Mouse (Mus musculus) hindbrain, embryonic 15.5 days (tissue): ENCODE data around the gene Klhl8. TPM values are rescaled to one million over a fixed set of nuclear protein-coding genes. Genes with fewer than 3 reads are reported as not detected.

Experiments used
- ATAC-seq: fragments of 200-750 bp; cut with Nextera tagmentation; 2 replicates; pipeline ENCODE4 v1.8.0; 2017; ENCODE audit warnings: low read depth, moderate number of reproducible peaks, moderate TSS enrichment; ENCODE audit not compliant: low FRiP score
- H3K27ac ChIP-seq: fragments of 300-500 bp; sonication (generic); replicated peaks from 2 replicates; pipeline ENCODE4 v1.5.1; 2015; ENCODE audit warnings: mild to moderate bottlenecking, inconsistent platforms
- H3K27me3 ChIP-seq: fragments of 300-500 bp; sonication (generic); 2 replicates; pipeline ENCODE4 v1.6.1; 2015; ENCODE audit warnings: control low read depth, inconsistent platforms
- H3K36me3 ChIP-seq: fragments of 300-500 bp; sonication (generic); 2 replicates; pipeline ENCODE4 v1.6.1; 2015; ENCODE audit warnings: control low read depth, inconsistent platforms
- H3K4me1 ChIP-seq: fragments of 300-500 bp; sonication (generic); replicated peaks from 2 replicates; pipeline ENCODE4 v1.6.1; 2015; ENCODE audit warnings: control low read depth, inconsistent platforms
- H3K4me2 ChIP-seq: fragments of 300-500 bp; sonication (generic); 2 replicates; pipeline ENCODE4 v1.6.1; 2015; ENCODE audit warnings: moderate library complexity, mild to moderate bottlenecking, inconsistent platforms
- H3K4me3 ChIP-seq: fragments of 300-500 bp; sonication (generic); 2 replicates; pipeline ENCODE4 v1.5.1; 2015; ENCODE audit warnings: mild to moderate bottlenecking, inconsistent platforms
- H3K9ac ChIP-seq: fragments of 300-500 bp; sonication (generic); 2 replicates; pipeline ENCODE4 v1.6.1; 2015; ENCODE audit warnings: inconsistent platforms
- H3K9me3 ChIP-seq: fragments of 300-500 bp; sonication (generic); 2 replicates; pipeline ENCODE4 v1.6.1; 2016; ENCODE audit warnings: control low read depth, inconsistent platforms
- WGBS: fragments of 180-500 bp; shearing (Covaris S2); methylation state at CpG from one replicate; pipeline ENCODE4 v1.1.7; 2015; 5-methylcytosine and 5-hydroxymethylcytosine counted together
- polyA plus RNA-seq: library from polyadenylated mRNA; unstranded; fragments of >200 nt; fragmentation: Nextera tagmentation; extraction: Ambion mirVana; gene quantifications from 2 replicates; pipeline ENCODE4 v1.2.1, GENCODE M21; 2015

Gene Klhl8
- polyA plus RNA-seq, 1 experiment from 2014 or later, result 41.3 TPM

DNA sequence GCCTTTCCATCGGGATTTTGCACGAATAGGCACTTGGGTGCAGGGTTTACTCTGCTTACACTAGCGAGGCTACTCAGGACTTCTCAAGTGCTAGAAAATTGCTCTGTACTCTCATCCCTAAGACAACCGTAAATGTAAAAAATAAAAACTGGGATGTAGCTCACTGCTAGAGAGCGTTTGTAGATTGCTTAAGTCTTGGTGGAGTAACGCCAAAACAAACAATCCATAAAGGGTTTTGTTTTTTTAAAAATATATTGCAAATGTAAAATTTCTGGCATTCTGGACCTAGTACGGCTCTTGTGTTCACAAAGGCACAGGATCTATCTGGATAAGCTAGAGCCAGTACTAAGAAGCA, 17.1 kb upstream of the Klhl8 start:
- H3K4me3 ChIP-seq, result no peak overlapping the region
- H3K4me1 ChIP-seq, result no peaks in the 10 kb centered on the region
- ATAC-seq, result no peak
- H3K27ac ChIP-seq, result no peak overlapping the region
- H3K27me3 ChIP-seq, result no peaks in the 10 kb centered on the region
- 89% methylated on average over 7 of the region's 7 CpGs for WGBS
- no peaks in the 10 kb centered on the region for H3K36me3 ChIP-seq
- no peak overlapping the region for H3K4me2 ChIP-seq
- no peak overlapping the region for H3K9ac ChIP-seq
- H3K9me3 ChIP-seq, result 0 out of 2 replicates have a peak, but pooled peaks cover 6% of the 10 kb centered on the region

DNA sequence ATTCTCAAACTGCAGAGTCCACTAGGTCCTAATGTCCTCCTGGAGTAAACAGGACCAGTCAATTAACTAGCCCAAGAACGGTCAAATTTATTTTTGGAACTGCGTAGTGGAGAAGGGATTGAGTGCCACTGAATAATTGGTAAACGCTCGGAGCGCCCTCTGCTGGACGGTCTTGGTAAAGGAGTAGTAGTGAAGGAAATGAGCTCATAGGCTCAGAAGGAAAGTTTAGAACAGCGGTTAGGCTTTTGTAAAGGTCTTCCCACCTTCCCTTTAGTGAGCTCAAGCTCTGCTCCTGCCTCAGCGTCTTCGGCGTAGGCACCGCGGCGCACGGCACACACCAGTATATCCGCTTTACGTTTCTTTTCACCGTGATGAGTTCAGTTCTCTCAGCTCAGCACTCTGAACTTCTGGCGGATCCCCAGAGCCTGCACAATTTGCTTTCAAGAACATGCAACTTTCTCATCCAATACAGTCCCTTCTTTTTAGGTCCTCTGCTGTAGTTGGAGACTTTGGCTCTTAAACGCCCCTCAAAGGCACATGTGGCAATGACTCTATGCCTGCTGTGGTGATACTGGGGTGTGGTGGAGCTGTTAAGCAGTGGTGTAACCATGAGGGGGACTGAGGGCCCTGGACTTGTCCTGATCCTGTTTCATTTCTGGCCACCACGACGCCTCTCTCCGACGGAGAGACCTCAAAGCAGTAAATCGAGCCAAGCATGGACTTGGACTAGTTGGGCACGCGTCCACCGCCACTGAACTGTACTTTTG, 16.6 kb upstream of the Klhl8 start:
- H3K4me1 ChIP-seq, result no peaks in the 10 kb centered on the region
- H3K9ac ChIP-seq, result no peak overlapping the region
- WGBS, result 28% methylated on average over 27 of the region's 27 CpGs
- no peak overlapping the region for H3K4me3 ChIP-seq
- no peaks in the 10 kb centered on the region for H3K27me3 ChIP-seq
- peak; percentile 62; the same call in 1 of the 2 replicates for ATAC-seq
- H3K4me2 ChIP-seq, result peak overlapping the region; percentile 46
- H3K9me3 ChIP-seq, result 0 out of 2 replicates have a peak, but pooled peaks cover 3% of the 10 kb centered on the region
- H3K36me3 ChIP-seq, result no peaks in the 10 kb centered on the region
- H3K27ac ChIP-seq, result no peak overlapping the region

DNA sequence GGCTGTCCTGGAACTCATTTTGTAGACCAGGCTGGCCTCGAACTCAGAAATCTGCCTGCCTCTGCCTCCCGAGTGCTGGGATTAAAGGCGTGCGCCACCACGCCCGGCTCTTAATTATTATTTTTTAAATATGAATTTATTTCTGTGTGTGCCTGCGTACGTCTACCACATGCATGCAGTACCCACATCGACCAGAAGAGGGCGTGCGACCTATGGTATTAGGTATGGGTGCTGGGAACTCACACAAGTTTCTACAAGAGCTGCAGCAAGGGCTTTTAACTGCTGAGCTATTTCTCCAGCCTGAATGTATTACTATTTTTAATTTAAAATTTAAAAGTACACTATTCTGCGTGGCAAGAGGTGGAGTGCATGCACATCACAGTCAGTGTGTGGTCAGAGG, 15.3 kb upstream of the Klhl8 start:
- H3K4me2 ChIP-seq, result no peak overlapping the region
- 67% methylated on average over 12 of the region's 12 CpGs for WGBS

DNA sequence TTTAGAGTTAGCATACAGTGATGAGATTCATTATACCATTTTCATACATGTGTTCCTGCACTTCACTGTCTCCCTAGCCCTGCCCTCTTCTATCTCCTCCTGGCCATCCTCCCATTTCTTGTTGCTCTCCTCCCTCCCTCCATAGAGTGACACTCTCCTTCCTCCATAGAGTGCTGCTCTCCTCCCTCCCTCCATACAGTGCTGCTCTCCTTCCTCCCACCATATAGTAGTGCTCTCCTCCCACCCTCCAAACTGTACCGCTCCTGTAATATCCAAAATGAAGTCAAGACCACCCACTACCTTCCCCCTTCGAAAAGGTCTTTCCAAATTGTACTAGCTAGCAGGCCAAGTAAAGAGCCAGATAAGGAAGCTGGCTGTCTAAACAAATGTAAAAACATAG, 12.7 kb upstream of the Klhl8 start:
- 97% methylated on average over 2 of the region's 2 CpGs for WGBS
- Histone ChIP-seq H3K9me3 (no peaks in the 10 kb centered on the region), H3K4me2 (no peak overlapping the region), H3K4me3 (no peak overlapping the region), H3K36me3 (no peaks in the 10 kb centered on the region), H3K9ac (no peak overlapping the region), H3K4me1 (no peaks in the 10 kb centered on the region), H3K27me3 (no peaks in the 10 kb centered on the region), H3K27ac (no peak overlapping the region)
- no peak for ATAC-seq

More for the DNA sequence above, 15.3 kb upstream of the Klhl8 start:
- no peak overlapping the region for H3K9ac ChIP-seq
- no peak for ATAC-seq
- H3K4me3 ChIP-seq, result no peak overlapping the region
- H3K27me3 ChIP-seq, result no peaks in the 10 kb centered on the region
- H3K4me1 ChIP-seq, result no peaks in the 10 kb centered on the region
- H3K36me3 ChIP-seq, result no peaks in the 10 kb centered on the region
- no peak overlapping the region for H3K27ac ChIP-seq
- H3K9me3 ChIP-seq, result no peaks in the 10 kb centered on the region

DNA sequence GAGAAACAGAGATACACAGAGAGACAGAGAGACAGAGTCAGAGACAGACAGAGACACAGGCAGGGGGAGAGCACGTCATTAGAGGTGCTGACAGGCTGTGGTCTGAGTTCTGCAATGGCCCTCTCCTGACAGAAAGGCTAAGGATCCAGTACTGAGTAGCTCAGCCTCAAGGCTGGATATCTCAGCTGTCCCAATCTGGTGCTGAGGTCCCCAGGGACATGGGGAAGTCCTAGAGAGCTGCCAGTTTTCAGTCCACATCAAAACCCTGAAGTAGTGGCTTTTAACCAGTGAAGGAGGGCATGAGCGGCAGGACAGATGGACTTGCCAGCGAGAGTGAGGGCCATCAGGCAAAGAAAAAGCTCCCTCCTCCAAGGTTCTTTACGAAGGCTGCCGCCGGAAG, 12.0 kb upstream of the Klhl8 start:
- no peaks in the 10 kb centered on the region for H3K4me1 ChIP-seq
- H3K4me2 ChIP-seq, result no peak overlapping the region
- no peaks in the 10 kb centered on the region for H3K36me3 ChIP-seq
- 78% methylated on average over 6 of the region's 6 CpGs for WGBS
- H3K9ac ChIP-seq, result no peak overlapping the region
- no peaks in the 10 kb centered on the region for H3K27me3 ChIP-seq
- no peaks in the 10 kb centered on the region for H3K9me3 ChIP-seq
- no peak for ATAC-seq
- no peak overlapping the region for H3K4me3 ChIP-seq
- H3K27ac ChIP-seq, result no peak overlapping the region

DNA sequence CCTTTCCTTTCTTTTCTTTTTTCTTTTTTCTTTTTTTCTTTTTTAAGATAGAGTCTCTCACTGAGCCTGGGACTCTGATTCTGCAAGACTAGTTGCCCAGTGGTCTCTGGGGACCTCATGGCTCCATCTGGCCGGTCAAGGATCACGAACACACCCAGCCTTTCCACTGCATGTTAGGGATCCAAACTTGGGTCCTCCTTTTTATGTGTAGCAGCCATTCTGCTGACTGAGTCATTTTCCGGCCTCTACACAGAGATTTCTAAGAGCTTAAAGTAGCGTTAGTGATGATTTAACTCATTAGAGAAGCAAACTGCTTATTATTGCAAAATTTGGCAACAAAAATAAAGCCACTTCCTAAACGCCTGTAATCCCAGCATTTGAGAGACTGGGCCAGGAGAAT, 11.4 kb upstream of the Klhl8 start:
- no peak overlapping the region for H3K27ac ChIP-seq
- no peak overlapping the region for H3K4me2 ChIP-seq
- no peak for ATAC-seq
- H3K4me1 ChIP-seq, result no peaks in the 10 kb centered on the region
- H3K36me3 ChIP-seq, result no peaks in the 10 kb centered on the region
- H3K27me3 ChIP-seq, result no peaks in the 10 kb centered on the region
- WGBS, result 73% methylated on average over 5 of the region's 5 CpGs
- no peaks in the 10 kb centered on the region for H3K9me3 ChIP-seq
- H3K4me3 ChIP-seq, result no peak overlapping the region
- H3K9ac ChIP-seq, result no peak overlapping the region

DNA sequence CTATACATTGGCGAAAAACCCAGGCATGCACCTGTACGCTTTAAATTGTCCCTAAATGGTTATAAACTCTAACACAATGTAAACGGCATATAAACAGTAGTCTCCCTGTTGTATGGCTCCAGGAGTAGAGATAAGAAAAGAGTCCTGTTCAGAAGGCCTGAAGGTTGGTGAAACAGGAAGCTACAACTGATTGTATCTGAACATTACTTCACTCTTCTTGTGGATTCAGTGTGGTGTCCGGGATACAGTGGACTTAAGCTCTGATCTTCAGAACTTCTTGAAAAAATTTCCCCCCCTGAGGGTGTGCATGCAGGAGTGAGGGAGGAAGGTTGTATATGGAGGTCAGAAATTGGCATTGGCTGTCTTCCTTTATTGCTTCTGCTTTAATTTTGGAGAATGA, 8.4 kb upstream of the Klhl8 start:
- Histone ChIP-seq H3K9ac (no peak overlapping the region), H3K4me1 (no peaks in the 10 kb centered on the region), H3K36me3 (no peaks in the 10 kb centered on the region), H3K9me3 (no peaks in the 10 kb centered on the region), H3K4me3 (no peak overlapping the region), H3K27ac (no peak overlapping the region), H3K4me2 (no peak overlapping the region), H3K27me3 (no peaks in the 10 kb centered on the region)
- no peak for ATAC-seq
- WGBS, result 90% methylated on average over 4 of the region's 4 CpGs

DNA sequence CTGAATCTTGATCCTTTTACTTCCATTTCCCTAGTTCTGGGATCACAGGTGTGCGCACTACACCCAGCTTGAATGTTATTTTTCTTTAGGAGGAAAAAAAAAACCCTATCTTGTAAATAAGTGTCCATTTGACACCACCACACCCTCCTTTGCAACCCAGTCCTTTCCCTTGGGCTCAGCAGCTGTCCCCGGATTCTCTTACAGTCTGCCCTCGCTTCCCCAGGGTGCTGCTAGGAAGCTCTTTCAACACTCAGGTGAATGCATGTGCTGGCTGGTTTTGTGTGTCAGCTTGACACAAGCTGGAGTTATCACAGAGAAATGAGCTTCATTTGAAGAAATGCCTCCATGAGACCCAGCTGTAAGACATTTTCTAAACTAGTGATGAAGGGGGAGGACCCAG, 7.2 kb upstream of the Klhl8 start:
- Histone ChIP-seq H3K27me3 (no peaks in the 10 kb centered on the region), H3K4me3 (no peak overlapping the region), H3K4me2 (no peak overlapping the region), H3K9me3 (no peaks in the 10 kb centered on the region), H3K4me1 (no peaks in the 10 kb centered on the region), H3K9ac (no peak overlapping the region), H3K27ac (no peak overlapping the region), H3K36me3 (no peaks in the 10 kb centered on the region)
- ATAC-seq, result no peak
- WGBS, result 72% methylated on average over 3 of the region's 3 CpGs

DNA sequence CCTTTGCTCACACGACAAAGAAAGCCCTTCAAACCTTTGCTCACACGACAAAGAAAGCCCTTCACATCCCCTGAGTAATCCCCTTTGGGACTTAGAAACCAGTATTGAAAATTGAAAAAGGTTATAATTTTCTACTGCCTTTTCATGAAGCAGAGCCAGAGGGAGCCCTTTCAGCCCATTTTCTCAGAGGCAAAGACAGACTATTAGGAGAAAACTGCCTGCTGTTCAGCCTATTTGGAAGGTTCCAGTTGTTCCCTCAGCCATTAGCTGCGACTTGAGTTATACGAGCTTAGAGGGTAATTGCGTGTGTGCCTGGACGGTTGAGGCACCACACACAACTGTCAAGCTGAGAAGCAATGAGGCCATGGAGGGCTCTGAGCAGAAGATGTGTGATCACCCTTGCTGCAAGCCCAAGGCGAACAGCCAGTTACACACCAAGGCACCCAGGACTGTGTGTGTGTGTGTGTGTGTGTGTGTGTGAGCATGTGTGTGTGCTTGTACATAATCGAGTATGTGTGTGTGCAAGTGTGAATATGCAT, 6.4 kb upstream of the Klhl8 start:
- Histone ChIP-seq H3K9me3 (no peaks in the 10 kb centered on the region), H3K27ac (no peak overlapping the region), H3K4me1 (no peaks in the 10 kb centered on the region), H3K27me3 (no peaks in the 10 kb centered on the region), H3K36me3 (no peaks in the 10 kb centered on the region), H3K4me3 (no peak overlapping the region), H3K4me2 (no peak overlapping the region), H3K9ac (no peak overlapping the region)
- 61% methylated on average over 8 of the region's 8 CpGs for WGBS
- ATAC-seq, result no peak; the same call in 1 of the 2 replicates

DNA sequence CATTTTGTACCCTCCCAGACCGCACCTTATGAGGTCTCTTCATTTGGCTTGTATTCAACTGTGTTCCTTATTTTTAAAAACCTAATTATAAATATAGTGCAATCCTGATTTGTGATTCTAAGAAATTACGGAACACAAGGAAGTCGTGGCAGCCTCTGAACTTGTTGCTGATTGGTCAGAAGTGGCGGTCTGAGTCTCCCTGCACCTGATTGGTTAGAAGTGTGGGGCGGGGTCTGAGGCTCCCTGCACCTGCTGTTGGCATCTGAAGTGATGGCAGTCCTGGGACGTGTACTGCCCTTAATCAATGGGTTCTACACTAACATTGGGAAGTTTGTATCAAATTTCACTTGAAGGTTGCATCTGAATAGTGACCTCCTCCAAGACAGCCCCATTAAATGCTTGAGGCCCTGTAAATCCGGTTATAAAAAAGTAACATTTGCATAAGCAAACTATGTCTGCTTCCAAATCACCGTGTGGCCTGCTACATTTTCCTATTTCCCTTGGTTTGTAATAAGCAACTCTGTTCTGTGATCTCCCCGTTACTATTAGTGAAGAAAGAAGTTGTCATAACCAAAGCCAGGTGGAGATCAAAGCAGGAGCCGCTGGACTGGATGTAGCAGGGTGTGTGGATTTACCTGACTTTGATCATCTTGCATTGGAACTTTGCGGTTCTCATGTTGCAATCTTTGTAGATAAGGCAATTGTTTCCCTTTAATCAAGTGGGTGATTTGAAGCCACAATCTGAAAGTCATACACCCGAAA, 5.7 kb upstream of the Klhl8 start:
- H3K9ac ChIP-seq, result no peak overlapping the region
- H3K4me2 ChIP-seq, result no peak overlapping the region
- no peaks in the 10 kb centered on the region for H3K36me3 ChIP-seq
- H3K27me3 ChIP-seq, result no peaks in the 10 kb centered on the region
- no peaks in the 10 kb centered on the region for H3K4me1 ChIP-seq
- ATAC-seq, result no peak
- H3K9me3 ChIP-seq, result no peaks in the 10 kb centered on the region
- H3K4me3 ChIP-seq, result no peak overlapping the region
- WGBS, result 73% methylated on average over 12 of the region's 12 CpGs
- no peak overlapping the region for H3K27ac ChIP-seq

DNA sequence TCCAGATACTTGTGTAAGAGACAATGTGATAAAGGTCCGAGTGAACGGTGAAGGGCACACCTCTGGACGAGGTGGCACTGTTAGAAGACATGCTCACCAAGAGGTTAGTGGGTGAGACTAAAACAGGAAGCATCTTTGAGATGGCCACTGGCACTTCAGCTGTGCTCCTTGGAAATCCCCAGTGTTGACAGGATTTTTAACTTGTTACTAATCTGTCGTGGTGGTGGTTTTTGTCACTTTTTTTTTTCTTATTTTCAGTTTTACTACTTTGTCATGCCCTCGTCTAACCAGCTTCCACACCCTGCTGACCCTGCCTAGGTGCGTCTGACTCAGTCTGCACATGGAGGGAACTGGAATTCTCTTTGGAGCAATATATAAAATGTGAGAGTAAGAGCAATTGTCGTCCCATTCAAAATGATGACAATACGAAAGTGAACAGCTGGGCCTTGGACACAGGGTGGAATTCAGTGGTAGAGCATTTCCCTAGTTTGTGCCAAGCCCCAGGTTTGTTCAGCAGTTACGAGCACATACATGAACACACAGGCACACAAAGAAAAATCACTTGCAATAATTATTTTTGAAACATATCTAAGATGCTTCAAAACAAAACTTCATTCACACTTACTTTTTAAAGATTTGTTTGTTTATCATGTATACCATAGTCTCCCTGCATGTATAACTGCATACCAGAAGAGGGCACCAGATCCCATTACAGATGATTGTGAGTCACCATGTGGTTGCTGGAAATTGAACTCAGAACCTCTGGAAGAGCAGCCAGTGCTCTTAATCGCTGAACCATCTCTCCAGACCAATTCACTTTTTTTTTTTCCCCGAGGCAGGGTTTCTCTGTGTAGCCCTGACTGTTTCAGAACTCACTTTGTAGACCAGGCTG, 3.5 kb upstream of the Klhl8 start:
- no peaks in the 10 kb centered on the region for H3K9me3 ChIP-seq
- H3K9ac ChIP-seq, result no peak overlapping the region
- no peak overlapping the region for H3K4me3 ChIP-seq
- no peak overlapping the region for H3K27ac ChIP-seq
- H3K4me1 ChIP-seq, result peaks cover 13% of the 10 kb centered on the region
- H3K36me3 ChIP-seq, result no peaks in the 10 kb centered on the region
- ATAC-seq, result no peak
- 78% methylated on average over 11 of the region's 11 CpGs for WGBS
- no peak overlapping the region for H3K4me2 ChIP-seq
- no peaks in the 10 kb centered on the region for H3K27me3 ChIP-seq

DNA sequence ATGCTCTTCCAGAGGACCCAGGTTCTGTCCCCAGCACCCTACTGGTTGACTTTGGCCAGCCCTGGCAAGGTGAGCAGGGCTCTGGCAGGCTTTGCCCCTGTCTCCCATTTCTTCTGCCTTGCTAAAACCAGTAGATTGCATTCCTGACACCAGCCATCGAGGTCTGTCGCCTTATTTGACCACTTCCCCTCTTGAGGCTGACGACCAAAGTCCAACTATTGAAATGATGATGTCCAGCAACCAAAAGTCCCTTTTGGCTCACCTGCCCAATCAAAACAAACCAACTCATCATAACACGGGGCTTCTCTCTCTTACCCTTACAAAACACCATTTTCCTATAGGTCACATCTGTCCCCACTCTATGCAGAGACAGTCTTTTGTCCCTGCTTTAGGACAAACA, 2.1 kb upstream of the Klhl8 start:
- no peaks in the 10 kb centered on the region for H3K9me3 ChIP-seq
- H3K4me3 ChIP-seq, result no peak overlapping the region
- H3K36me3 ChIP-seq, result no peaks in the 10 kb centered on the region
- 73% methylated on average over 4 of the region's 4 CpGs for WGBS
- H3K4me2 ChIP-seq, result no peak overlapping the region
- H3K27me3 ChIP-seq, result no peaks in the 10 kb centered on the region
- ATAC-seq, result no peak
- no peak overlapping the region for H3K9ac ChIP-seq
- H3K27ac ChIP-seq, result no peak overlapping the region
- peaks cover 17% of the 10 kb centered on the region for H3K4me1 ChIP-seq
